Mouse (Mus musculus) right cerebral cortex, postnatal 36 days (tissue): ENCODE measurements at regions not wholly inside any gene's neighbourhood (a gene's known extent, or its start where the extent isn't known, plus 50 kb on each side); places are given as distances from the start of the nearest gene placed in this dataset.

Experiments used
- DNase-seq, 2 experiments: peaks; one replicate each; pipeline ENCODE4 v3.0.0; 2022; ENCODE audit warnings: low spot score in 2 of 2, mixed read lengths in 1 of 2

GRCm38 (mm10) chr2:12697209-12697608 is 226.6 kb upstream of the Pter start:
- no peak for DNase-seq

- no peak for DNase-seq
These were observed 224.5 kb upstream of the Pter start for GRCm38 (mm10) chr2:12699331-12699730.

DNA sequence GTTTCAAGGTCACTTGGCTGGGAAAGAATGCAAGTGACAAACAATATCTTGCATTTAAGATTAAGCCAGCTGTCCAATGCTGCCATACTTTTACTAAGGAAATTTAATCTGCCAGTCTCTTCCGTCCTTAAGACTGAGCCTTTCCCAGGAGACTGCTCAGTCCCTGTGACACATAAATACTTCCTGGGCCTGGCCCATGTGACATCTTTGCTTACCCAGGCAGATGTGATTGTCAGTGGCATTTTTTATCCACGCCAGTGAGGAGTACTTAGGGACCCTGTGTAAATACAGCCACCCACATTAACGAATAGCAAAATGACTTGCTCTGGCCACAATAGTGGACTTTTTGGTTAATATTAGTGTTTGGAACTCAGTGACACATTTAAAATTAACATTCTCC is 216.3 kb upstream of the Pter start:
- DNase-seq, result no peak

DNA sequence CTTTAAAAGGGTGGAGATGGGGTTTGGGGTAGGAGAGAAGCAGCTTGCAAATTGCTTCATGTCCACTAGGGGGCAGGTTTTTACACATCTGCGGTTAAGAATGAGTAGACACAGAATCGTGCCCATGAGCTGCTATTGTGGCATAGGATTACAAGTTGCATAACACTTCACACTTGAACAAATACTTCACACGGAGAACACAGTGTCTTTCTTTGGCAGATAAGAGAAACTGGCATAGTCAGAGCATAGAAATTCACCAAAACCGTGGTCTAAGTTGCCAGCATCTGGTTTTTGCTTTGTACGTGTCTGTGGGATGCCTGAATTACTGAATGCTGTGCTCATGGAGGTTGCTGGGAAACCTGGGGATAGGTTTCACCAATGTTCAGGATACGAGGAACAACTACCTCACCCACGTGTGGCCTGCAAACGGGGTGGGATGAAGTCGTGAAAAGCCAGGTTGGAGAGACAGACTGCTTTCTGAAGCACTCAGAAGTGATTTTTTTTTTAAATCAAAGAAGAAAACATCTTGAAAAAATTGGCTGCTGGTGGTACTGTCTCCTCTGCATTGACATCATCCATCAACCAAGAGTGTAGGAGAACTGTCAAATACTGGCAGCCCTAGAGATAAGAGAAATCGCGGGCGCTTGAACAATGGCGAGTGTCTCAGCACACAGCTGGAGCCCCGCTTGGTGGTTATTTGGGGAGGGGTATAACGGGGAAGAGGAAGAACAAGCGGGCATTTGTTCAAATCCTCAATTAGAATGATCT is 214.5 kb upstream of the Pter start:
- peak; percentile 43 to 53 for DNase-seq

- DNase-seq, result peak; percentile 3 to 6
These were observed 214.0 kb upstream of the Pter start for GRCm38 (mm10) chr2:12709924-12710240.

GRCm38 (mm10) chr2:12716124-12717012 is 207.5 kb upstream of the Pter start:
- DNase-seq, result no peak

GRCm38 (mm10) chr2:12729251-12729650 is 194.6 kb upstream of the Pter start:
- no peak for DNase-seq

- no peak for DNase-seq
These were observed 186.7 kb upstream of the Pter start for GRCm38 (mm10) chr2:12737140-12737539.

DNA sequence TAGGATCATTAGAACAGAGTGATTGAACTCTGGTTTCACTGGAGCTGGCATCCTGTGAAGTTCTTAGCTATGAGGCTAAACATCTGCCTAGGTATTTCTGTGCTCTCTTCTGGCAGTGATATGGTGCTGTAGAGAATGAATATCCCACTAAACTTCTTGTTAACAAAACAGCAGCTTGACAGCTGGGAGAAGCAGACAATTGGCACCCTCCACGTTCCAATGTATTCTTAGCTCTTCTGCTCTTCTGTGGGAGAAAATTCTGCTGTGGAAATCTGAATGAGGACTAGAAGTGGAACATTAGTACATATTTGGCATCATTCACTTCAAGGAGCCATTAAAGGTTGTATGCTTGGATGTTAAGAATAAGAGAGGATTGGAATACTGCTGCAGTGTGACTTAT is 177.0 kb upstream of the Pter start:
- DNase-seq, result peak; percentile 30 to 31

DNA sequence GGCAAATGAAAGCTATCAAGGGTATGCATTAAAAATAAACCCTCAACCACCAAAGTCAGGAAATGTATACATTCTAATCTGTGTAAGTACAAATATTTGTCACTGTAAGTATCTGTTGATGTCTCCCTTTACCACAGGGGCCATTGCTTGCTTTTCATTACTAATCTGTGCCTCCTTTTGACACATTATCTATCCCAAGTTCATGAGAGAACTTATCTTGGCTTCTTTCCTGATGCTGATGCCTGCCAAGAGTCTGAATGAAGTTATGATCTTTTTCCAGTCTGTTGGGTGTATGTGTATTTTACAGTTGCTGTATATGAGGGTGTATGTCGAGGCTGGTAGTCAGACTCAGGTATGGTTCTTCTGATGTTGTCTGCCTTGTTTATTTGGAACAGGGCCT is 165.0 kb upstream of the Pter start:
- DNase-seq, result no peak

GRCm38 (mm10) chr2:12759931-12760330 is 163.9 kb upstream of the Pter start:
- DNase-seq, result no peak

DNA sequence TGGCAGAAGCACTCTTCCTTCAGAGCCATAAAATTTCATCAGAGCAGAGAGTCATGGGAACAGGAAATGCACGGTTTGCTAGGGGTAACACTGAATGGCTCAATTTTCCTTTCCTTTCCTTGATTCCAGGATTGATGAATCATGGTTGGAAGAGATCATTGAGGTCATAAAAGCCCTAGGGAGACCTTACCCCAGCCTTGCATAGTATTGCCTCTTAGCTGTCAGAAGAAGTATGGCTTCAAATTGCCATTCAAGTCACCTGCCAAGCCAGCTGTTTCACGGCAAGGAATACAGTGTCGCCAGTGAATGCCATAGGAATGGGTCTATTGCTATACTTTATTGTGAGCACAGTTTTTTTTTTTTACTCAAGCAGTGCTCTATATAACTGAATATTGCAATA is 162.4 kb upstream of the Pter start:
- DNase-seq, result no peak

GRCm38 (mm10) chr2:12764510-12764909 is 159.3 kb upstream of the Pter start:
- DNase-seq, result no peak

DNA sequence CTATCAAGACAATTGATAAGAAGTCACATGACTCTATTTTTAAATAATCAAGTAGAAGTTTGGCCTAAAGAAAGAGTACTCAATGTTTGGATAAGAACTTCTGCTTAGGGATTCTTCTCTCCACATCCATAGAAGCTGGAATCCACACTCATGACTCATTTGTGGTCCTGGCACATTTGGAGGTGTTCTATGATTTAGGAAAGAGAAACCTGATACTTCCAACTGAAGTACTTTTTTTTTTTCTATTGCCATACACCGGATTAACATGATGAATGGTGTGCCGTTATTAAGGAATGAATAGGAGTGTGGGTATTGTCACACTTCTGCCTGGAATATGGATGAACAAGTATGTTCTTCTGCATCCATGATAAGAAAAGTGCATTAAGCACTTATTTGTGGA is 158.5 kb upstream of the Pter start:
- DNase-seq, result no peak

DNA sequence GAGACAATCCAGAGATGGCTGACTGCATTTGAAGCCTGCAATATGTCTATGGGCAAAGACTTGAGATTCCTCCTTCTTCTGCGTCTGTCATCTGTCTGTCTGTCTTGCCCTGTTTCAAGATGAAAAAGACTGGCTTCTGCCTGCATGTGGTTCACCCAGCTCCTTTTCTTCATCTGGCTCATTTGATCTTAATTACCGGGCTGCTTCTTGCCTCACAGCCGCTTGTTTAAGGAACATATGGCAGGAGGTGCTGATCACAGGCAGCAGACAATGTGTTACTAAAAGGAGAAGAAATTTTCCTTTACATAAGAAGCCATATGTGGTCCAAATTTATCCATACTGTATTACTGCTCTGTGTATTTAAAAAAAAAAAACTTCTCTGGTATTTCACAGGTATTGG is 147.0 kb upstream of the Pter start:
- peak; percentile 39 to 42 for DNase-seq

DNA sequence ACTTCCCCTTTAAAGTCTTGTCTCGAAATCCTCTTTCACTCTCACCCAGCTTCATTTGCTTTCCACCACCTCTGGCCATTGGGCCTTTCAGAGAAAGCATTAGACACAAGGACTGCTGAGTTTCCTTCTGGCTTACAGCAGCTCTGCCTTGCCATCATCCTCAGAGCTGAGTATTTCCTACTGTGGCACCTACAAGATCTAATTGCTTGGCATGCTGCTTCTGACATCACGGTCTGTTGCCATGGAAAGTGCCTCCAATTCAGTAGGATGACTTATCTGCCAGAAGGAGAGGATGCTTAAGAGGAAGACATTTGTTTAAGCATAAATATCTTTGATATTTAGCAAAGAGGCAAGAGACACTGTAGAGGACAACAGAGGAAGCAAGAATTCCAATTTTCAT is 146.1 kb upstream of the Pter start:
- DNase-seq, result peak; percentile 20 to 43

- no peak for DNase-seq
These were observed 131.2 kb upstream of the Pter start for GRCm38 (mm10) chr2:12792596-12792995.

DNA sequence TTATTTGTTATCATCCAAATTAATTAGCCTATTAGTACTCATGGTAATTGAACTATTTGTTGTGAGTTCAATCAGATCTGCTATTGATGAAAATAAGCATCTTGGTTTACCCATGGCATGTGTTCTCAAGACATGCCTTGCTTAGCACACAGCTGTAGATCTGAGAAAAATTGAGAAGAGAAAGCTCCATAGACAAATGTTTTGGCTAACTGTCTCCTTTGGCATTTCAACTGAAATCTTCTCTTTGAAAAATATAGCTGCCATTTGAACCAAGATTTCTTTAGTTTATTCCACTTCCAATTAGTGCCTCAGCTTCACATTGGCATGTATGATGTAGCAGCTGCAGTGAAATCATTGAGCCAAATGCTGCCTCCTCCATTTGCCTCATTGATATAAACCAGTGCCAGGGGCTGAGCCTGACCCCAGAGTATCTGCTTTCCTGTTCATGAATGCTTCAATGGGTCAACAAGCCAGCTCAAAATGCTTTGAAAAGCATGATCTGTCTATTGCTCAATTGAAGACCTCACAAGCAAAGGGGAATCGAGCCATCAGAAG is 126.1 kb upstream of the Pter start:
- no peak for DNase-seq

DNA sequence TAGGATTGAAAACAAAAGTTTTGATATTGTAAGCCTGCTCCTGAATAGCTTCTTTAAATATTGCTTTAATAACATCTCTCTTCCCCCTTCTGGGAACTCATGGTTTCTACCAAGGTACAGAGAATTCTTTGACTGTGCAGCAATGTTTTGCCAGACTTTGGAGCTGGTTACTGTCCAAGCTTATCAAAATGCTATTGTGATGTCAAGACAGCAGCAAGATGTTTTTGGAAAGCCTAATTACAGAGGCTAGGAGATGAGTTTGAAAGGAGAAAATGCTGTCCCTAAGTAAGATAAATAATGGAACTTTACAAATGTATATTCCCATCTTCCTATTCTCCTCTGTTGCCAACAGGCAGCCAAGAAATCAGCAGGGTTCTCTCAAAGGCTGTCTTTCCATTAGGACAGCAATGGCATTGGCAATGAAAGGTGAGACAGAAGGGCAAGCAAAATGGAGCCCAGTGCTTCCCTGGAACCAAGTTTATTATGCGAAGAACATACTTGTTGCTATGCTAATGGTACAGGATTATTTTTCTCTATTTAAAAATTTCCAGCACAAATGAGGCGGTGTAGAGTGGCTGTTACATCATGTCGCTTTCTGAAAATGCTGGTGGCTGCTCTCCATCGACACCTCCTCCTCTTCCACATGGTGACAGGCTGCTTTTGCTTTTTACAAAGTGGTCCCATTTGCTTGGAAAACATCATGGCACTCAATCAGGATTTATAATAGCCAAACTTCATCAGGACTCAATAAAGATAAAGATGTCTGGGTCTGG is 124.5 kb upstream of the Pter start:
- DNase-seq, result no peak

GRCm38 (mm10) chr2:12802667-12803066 is 121.2 kb upstream of the Pter start:
- DNase-seq, result no peak

DNA sequence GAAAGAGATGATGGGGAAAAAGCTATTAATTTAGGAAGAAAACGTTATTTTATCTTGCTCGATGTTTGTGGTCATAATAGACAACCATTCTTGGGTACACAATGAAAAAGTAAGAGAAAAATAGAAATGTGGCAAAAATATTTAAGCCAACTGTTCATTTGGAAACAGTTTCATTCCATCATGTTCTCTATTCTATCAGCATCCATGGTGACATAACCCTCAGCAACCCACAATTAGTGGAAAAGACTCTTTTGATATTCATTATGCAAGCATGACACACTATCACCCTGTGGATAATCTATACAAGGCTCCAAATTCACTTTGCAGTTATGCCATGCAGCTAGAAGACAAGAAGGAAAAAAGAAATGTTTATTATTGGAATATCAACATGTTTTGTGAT is 118.7 kb upstream of the Pter start:
- DNase-seq, result no peak

DNA sequence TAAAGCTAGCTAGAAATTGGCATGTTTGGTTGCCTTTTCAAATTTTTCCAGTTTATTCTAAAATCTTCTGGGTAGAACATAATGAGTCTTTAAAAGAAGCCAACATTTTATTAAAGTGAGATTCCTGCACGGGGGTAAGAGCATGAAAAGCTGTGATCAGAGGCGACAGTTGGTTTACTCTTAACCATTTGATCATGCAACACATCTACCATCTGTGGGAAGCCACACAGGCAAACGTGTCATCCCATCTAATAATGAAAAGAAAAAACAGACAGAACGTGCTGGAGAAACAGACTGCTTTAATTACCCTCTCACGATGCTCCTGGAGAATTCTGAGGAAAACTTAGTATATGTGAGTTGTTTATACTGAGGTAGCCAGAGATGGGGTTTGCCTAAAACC is 115.4 kb upstream of the Pter start:
- DNase-seq, result no peak
